Mouse (Mus musculus) kidney, adult 8-10 months (tissue): ENCODE measurements around the gene Arntl2.

Source experiments
- DNase-seq, 2 experiments: peaks; one replicate each; pipeline ENCODE4 v3.0.0; 2022

The Arntl2 gene

DNA sequence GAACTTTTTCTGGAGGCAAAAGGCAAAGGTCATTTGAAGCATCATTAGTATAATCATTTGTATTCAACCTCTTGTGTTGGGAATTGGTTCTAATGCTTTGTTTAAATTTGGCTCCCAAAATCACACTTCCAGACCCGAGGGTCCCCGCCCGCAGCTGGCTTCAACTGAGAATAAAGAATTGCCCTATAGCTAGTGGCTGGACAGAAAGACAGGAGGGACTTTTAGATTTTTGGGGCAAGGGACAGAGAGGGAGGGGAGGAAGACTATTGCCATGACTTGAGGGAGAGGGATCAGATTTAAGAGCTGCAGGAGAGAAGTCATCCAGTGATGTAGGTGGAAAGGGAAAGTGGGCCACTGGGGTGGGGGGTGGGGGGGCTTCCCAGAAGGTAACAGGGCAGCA is 14.3 kb upstream of the Arntl2 start:
- DNase-seq, result no peak

DNA sequence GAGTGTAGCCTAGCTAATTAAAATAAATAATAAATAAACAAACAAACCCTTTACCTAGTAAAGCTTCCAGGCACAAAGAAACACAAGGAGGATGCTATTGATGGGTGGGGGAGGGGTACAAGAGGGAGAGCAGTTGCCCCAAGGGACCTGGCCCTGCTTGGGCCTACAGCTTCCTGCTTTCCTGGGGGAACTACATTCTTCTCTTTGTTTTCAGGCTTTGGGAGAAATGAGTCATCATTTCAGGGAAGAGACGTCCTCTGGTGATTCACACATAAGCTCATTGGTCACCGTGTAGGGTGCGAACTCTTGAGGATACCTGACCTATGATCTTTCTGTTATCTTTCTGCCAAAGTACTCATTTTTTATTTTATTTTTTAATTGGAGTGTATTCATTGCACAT is 2.3 kb upstream of the Arntl2 start:
- no peak for DNase-seq

DNA sequence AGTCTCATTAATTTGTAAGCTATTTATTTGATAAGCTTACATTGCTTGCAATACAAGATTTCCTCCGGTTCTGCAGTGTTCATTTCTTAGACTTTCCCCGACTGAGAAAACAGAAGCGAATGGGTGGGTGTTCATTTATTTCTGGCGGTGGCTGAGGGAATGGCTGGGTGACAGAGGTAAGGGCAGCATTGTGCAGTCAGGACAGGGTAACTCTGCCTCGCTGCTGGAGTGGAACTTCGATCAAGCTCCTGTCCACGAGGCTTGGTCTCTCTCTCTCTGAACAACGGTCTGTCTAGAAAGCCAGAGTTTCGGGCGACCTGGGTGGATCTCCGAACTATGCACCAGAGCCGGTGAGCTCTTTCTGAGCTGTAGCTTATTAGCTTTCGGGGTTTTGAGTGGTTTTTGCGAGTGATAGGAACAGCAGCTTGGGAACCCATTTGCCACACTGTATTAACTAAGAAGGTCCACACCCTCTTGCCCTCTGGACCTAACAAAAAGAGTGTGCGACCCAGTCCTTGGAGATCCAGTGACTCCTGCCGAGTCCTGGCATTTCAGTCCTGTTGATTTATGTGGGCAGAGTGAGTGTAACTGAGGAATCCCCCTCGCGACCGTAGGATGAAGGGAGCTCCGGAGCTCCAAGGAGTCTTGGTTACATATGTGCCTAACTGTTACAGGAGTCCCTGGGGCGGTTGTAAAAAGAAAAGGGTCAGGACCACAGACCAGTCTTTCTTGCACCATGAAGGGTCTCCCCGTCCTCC is 510 bp upstream of the Arntl2 start:
- peak in 1 of 2 experiments; percentile 8 for DNase-seq

DNA sequence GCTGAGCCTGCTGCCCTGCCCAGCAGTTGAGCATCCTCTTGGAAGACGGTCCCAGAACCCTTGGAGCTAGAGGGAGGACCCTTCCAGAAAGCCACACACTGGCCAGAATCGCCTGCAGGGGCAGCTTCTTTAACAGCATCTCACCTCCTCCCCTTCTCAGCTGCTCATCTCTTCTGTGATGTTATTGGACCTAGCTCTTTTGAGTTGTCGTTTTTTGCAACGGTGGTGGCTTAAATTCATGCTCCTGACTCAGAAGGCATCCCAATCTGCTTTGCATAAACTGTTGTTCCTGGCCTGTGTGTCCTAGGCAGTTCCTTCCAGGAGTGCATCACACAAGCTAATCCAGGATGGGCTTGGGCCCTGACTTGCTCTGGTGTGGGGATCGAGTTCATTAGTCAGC is 1.6 kb downstream of the Arntl2 start:
- DNase-seq, result no peak

DNA sequence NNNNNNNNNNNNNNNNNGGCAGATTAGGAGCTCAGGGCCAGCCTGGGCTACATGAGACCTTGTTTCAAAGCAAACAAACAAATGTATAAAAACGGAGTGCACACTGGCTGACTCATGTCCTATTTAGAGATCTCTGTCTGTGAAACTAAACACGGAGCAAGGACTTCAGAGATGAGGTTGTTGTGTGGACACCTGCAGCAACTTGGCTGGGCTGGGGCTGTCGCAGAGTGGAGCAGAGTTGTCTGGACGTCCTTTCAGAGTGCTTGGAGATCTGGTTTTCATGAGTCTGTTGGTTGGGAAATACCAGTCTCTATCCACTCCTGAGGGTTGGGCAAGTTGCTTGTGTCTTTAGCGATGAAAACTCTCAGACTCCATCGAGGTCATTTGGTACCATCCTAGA is 14.1 kb downstream of the Arntl2 start:
- no peak for DNase-seq

DNA sequence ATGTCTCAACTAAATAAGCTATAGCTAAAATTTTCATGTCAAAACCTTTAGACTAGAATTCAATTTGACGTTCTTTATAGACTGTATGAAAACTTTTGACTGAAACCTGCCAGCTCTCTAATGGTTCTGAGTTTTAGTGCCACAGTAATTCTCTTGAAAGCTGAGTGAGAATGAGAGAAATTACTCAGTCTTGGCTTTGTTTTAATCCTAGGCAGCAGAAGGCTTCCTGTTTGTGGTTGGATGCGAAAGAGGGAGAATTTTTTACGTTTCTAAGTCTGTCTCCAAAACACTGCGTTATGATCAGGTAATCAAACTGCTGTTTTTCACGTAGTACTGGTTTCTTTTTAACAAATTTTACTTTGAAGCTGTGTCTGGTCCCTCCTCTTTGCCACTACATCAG is 17.2 kb downstream of the Arntl2 start:
- no peak for DNase-seq

DNA sequence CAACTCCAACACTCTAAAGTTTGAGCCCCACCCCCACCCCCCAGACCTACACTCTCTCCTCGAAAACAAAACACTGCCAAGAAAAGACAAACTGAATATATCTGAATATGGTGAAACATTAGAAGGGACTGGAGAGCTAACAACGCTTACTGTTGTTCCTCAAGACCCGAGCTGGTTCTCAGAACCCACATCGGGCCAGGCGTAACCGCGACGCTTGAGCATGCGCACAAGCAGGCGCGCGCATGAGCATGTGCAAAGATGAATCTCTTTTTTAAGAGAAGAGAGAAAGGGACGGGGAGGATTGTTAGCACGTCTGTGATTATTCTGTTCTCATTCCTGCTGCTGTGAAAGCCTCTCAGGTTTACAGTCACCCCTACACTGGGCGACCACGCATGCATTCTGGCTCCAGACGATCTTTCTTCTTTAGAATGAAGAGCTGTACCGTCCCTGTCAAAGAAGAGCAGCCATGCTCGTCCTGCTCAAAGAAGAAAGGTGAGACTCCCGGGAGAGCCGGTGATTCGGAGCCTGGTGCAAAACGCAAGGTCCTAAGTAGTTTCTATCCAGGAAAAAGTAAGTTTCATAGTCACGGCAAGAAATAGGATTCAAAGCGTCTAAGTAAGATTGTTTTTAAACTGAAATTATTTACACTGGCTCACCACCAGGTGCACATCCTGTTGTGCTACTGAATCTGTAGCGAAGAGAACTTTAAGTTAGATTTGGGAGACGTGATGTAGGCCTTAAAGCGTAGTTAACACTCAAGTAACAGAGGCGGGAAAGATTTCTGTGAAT is 24.5 kb downstream of the Arntl2 start:
- no peak for DNase-seq

DNA sequence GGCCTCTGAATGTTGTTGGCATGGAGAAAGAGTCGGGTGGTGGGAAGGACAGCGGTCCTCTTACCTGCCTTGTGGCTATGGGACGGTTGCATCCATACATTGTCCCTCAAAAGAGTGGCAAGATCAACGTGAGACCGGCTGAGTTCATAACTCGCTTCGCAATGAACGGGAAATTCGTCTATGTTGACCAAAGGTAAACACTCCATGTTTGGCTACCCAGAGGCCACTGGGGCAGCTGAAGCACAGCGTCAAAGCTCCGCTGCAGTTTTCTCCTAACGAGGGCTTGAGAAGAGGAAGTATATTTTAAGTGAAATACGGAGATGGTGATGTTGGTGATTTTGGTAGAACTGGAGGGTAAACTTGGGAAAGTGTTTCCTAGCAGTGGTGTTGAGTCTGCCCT is 26.1 kb downstream of the Arntl2 start:
- no peak for DNase-seq

DNA sequence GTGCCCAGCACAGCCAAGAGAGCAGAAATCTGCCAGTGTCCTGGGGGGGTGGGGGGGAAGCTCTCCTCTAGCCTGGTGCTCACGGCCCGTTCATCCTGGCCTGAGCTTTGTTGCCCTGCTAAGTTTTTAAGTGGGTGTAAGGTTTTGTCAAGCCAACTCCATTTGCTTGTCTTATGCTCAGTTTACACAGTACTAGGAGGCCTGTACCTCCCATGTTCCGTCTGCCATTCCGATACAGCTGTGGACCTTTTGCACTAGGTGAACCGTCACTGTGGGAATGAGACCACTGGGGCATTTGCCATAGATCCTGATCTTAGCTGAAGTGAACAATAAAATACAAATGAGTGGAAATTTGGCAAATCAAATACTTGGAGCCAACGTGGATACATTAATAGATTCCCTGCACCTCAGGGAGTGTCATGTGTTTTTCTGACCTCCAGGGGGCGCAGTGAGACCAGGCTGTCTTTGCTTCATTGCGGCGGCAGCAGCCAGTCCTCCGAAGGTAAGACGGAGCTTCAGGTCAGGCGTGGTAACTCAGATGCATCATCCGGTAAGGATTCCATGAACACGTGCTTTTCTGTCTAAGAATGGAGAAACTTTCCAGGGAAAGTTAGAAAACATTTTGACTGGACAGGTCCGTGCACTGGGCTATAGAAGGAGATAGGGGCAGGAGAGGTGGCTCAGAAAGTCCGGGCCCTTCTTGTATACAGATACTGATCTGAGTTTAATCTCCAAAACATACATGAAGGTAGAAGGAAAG is 29.1 kb downstream of the Arntl2 start:
- DNase-seq, result peak; percentile 54 to 69

DNA sequence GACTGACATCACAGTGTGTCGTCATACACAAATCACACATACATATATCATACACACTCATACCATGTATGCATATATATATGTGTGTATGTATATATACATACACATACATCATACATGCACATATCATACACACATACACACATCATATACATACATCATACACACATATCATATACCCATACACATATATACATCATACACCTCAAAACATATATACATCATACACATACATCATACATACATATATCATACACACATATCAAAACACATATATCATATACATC is 29.6 kb downstream of the Arntl2 start:
- DNase-seq, result no peak

DNA sequence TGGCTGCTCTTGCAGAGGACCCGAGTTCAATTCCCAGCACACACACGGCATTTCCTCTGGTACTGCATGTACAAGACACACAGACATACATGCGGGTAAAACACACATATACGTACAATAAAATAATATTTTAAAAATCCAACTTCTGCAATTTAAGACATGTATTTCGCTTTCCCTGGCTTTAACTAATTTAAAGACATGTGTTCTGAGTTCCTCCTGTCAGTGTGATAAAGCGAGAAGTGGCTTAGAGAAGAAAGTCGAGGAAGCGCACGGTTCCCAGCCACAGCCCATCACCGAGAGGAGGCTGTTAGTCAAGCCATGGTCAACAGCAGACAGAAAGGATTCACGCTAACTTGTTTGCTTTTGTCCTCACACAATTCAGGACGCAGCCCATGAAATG is 35.5 kb downstream of the Arntl2 start:
- no peak for DNase-seq

DNA sequence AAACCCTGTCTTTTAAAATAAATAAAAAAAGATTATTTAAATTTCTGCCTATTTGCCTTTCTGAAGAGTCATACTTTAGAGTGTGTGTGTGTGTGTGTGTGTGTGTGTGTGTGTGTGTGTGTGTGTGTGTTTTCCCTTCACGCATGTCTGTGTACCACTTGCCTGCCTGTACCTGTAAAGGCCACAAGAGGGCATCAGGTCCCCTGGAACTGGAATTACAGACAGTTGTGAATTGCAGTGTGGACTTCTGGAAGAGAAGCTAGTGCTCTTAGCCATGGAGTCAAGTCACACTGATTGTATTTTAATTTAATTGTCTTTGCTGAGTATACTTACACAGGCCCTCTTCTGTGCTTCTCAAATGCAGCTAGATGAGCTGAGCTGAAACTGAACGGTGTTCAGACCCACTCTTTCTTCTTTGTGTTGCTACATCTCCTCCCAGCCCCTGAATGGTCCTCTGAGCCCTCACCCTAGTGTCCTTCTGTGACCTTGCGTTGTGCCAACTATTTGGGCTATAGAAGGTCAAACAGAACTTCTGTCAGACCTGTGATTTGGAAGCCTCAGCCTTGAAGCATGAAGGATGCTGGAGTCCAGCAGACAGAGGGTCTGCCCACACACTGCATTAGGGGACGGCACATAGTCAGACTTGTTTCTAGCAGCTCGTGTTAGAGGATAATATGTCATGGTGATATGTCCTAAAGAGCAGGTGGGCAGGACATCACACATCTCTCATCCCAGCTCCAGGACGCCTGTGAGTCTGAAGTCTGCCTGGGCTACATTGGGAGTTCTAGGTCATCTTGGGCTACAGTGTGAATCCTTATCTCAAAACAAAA is 37.8 kb downstream of the Arntl2 start:
- peak; percentile 35 to 59 for DNase-seq

DNA sequence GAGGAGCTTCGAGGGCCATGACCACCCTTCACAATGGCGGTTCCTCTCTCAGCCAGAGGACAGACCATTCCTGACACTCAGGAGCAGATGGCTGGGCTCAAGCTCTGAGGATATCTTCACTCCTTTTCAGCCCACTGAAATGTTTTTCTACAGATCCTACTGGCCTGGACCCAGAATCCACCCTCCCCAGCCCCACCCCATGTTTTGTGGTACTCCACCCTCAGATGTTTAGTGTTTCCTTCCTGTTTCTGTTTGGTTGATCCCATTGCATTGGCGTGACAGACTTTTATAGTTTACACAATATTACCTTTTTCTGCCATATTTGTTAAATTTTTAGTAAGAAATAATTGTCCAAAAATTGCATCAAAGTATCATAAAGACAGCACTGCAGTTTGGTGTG is 38.5 kb downstream of the Arntl2 start:
- DNase-seq, result no peak

DNA sequence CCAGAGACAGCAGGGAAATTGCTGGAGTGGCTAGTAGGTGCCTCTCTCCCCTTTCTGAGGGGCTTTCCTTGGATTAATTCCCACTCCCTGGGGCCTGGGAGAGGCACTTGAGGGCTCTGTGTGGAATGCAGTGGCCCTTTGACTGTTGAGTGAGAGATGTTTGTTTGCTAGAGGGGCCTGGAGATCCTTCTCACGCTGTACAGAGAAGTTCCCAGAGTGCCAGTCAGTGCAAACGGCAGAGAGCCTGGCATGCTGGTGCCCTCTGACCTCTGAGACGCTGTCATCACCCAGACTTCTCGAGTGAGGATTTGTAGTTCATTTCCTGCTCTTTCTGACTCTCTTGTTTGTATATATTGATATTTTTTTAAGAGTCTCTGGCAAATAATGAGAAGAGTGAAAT is 39.9 kb downstream of the Arntl2 start:
- DNase-seq, result no peak

DNA sequence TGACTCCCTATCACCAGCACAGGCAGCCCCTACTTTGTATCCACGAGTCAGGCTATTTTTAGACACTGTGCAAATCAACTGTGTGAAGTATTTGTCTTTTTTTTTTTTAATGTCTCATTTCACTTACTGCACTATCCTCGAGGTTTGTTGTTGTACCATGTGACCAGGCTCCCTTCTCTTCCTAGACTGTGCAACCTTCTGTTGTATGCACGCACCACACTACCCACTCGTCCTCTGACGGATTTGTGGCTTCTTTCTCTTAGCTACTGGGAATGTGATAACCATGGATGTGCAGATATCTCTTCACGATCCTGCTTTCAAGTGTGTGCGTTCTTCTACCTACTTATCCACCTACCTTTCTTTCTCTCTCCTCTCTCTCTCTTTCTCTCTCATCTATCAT is 41.5 kb downstream of the Arntl2 start:
- no peak for DNase-seq

DNA sequence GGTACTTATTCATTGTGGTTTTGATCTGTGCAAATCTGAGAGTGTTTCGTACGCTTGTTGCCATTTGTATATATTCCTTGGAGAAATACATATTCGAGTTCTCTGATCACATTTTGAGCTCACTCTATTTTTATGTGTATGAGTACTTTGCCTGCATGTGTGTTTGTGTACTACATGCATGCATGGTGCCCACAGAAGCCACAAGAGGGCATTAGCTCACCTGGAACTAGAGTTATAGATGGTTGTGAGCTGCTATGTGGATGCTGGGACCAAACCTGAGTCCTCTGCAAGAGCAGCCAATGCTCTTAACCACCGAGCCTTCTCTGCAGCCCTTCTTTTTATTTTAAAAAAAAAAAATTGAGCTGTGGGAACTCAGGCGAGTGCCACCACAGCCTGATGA is 42.5 kb downstream of the Arntl2 start:
- DNase-seq, result no peak

DNA sequence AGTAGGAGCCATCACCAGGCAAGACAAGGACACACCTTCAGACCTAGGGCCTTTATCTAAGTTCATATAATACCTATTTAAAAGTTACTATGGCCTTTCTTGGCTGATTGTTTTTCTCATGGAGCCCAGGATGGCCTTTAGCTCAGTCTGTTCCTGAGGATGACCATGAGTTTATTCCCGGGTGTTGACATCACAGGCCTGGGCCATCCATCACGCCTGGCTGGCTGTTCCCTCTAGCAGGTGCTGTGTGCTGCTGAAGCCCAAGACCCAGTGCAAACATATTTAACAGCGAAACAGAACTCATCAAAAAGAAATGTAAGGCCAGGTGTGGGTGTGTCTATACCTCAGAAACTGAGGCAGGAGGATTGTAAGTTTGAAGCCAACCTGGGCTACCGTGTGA is 43.0 kb downstream of the Arntl2 start:
- no peak for DNase-seq

DNA sequence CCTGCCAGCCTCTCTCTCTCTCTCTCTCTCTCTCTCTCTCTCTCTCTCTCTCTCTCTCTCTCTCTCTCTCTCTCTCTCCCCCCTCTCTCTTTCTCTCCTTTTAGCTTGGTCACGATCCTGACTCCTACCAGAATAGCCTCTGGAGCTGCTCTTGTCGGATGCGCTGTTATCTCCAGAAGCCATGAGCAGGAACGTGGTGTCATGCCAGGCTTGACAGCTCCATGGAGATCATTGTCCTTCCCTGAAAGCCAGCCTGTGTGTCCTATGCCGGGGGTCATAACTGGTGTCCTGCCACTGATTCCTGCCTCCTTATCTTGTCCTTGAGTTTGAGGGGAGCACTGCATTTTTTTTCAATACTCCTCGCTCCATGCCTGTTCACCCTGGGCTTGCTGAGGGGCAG is 49.0 kb downstream of the Arntl2 start:
- no peak for DNase-seq

DNA sequence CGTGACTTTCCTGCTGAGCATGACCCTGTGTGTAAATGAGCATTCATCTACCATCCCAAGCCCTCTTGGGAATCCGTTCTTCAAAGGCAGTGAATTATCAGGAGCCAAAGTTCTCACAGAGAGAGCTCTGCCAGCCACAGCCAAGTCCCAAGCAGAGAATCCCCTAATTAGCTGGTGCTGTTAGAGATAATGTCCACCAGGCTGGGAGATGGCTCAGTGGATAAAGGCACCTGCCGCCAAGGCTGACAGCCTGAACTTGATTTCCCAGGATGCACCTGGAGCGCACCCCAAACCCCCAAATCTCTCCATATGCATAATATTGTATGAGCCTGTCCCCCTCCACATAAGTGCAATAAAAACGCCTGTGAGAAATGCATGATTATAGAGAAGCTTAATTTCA is 49.5 kb downstream of the Arntl2 start:
- no peak for DNase-seq

DNA sequence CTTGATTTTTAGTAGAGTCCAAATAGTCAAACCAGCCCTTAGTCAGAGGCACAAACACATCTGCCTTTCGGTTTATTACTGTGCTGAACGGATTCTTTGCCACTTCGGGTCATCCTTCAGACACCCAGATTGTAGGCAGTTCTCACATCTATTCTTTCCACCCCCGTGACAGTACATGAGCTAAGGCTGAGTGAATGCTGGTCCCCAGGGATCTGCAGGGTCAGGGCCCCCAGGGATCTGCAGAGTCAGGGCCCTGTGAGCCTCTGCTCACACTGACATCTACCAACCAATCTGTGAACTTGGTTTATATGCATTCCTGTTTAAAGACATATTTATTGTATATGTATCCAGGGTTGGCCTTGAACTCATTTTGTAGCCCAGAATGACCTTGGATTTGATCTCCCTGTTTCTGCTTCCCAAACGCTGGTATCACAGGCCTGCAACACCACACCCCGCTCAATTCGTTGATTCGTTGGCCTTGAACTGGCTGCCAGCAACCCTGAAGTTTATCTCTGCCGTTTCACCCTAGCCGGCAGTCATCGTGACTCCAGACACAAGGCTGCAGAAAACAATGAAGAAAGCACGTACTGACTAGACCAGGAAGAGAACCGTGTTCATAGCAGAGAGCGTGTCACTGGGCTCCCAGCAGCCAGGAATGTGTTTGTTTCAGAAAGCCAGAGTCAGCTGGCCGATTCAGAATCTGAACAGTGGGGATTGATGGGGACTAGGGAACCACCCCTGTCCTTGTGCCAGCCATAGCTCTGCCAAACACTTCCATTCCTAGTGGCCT is 50.3 kb downstream of the Arntl2 start:
- no peak for DNase-seq

DNA sequence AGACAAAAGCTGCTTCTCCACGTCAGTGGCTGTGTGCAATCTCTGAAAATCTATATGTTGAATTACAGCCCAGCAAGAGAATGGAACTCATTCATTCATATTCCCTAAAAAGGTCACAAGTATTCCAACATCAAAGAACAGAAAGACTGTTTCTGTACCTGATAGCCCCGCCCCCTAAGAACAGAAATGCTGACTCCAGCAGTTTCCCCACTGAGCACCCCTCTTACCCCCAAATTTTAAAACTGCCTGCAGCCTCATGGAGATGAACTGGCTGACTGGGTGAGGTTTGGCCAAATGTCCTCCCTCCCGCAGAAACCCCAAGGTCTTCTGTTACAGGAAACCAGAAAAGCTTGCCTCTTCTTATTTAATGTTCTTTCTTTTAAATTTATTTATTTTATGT is 51.5 kb downstream of the Arntl2 start:
- no peak for DNase-seq

DNA sequence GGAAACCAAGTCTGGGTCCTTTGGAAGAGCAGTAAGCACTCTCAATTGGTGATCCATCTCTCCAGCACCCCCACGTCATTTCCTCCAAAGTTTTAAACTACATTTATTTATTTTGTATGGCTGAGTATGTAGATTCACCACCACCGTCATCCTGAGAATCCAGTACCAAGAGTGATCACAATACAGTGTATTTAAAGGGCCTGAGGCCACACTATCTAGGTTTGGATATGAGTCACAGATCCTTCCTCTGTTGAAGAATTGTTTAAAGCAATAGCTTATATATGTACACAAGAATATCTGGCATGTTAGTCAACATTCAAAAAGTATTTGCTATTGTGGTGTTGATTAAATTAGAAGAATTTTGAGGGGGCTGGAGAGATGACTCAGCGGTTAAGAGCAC is 52.4 kb downstream of the Arntl2 start:
- DNase-seq, result no peak
